Mouse (Mus musculus) kidney, postnatal 4 days (tissue): Measurements from ENCODE around the gene Tram2.
A peak's percentile ranks its signal among the peaks of the same experiment; 100 is the strongest.

Source experiments
- DNase-seq, 2 experiments: peaks; one replicate each; pipeline ENCODE4 v3.0.0; 2021; ENCODE audit warnings: mixed read lengths in 2 of 2

The Tram2 gene

GRCm38 (mm10) chr1:21079217-21079773 is at the start of gene Tram2:
TSS of gene Tram2 (minus strand) at chr1:21079229.
- DNase-seq = peak; percentile 99

DNA sequence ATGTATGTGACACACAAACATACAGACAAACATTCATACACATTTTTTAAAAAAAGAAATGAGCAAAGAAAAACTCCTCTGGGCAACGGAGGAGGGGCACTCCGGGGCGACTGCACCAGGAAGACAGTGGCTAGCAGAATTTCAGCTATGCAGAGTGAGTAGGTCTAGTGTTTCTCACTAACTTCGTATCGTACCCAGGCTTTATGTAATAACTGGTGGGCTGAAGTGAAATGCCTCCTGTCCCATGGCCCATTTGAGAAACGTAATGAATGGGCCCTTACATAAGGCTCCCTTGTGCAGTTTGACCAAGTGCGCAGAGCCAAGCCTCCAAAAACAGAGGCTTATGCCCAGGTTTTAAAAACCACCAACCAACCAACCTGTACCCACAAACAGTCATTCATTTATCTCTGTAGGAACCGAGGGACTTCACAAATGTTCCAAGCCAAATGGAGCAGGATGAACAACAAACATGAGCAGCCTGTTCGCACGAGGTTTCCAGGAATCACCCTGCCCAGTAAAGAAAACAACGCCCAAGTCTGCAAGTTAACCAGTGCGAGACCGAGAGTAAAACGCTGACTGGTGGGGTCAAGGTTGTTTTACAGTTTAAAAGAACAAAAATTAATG is 45.8 kb upstream of the Tram2 start:
- DNase-seq = peak in 1 of 2 experiments; percentile 23

DNA sequence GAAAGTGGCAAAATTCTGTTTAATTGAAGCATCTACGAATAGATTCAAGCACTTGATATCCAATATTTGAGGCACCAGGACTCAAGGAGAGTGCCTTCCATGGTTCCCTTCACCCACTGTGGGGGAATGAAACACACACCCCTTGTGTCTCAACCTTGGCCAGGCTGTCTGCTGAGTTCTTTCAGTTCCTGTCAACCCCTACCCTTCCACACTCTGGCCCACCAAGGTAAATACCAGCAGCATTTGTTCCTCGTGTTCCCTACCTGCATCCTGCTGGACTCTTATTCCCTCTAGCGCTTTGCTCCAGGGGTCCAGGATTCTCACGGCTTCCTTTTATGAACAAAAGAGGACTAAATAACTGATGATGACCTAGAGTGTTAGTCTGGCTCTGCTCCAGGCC is 24.8 kb upstream of the Tram2 start:
- no peak for DNase-seq

DNA sequence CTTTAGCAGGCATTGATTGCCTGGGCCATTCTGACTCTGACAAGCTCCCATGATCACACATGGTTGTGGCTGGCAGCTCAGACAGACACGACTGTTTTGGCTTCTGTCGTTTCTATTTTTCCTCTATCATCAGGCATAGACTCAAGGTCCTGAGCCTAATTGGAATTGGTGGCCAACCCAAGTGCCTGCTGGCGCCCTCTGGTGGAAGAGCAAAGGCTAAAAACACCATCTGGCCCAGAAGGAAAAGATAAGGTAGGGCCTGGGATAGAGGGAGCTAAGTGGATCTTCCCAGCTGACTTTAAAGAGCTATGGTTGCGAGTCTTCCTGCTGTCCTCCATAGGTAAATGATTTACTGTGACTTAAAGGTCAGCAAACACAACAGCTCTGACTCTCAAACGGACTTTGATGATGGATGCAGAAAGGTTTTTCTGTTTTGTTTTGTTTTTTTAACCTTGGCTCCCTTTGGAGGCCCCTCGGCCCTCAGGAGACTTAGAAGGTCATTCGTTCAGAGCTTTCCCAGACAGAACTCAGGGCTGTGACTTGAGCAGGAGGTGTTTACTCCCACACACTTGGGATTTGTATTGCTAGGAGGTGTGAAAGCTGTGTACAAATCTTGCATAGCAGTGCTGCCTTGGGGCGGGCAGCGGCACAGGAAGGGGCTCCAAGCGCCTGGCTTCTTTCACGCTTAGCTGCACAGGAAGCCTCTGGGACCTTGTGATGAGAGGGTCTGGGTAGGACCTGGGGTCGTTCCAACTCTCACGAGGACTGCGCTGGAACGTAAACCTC is 22.4 kb upstream of the Tram2 start:
- peak; percentile 77 to 80 for DNase-seq

DNA sequence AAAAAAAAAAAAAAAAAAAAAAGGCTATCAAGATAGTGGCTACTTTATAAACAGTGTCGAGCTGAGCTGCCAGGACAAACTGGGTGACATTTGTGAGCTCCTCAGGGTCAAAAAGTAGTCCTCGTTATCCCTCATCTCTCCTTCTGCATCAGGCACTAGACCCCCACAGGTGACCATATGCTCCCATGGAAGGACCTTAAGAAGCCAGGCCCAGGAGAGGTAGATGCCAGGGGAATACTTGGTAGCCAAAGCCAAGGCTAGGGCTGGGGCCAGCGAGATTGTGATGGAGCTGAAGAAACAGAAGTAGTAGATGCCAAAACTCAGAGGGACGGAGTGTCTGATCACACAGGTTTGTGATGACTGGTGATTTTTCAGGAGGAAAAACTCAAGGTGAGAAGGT is 21.7 kb upstream of the Tram2 start:
- DNase-seq = no peak

DNA sequence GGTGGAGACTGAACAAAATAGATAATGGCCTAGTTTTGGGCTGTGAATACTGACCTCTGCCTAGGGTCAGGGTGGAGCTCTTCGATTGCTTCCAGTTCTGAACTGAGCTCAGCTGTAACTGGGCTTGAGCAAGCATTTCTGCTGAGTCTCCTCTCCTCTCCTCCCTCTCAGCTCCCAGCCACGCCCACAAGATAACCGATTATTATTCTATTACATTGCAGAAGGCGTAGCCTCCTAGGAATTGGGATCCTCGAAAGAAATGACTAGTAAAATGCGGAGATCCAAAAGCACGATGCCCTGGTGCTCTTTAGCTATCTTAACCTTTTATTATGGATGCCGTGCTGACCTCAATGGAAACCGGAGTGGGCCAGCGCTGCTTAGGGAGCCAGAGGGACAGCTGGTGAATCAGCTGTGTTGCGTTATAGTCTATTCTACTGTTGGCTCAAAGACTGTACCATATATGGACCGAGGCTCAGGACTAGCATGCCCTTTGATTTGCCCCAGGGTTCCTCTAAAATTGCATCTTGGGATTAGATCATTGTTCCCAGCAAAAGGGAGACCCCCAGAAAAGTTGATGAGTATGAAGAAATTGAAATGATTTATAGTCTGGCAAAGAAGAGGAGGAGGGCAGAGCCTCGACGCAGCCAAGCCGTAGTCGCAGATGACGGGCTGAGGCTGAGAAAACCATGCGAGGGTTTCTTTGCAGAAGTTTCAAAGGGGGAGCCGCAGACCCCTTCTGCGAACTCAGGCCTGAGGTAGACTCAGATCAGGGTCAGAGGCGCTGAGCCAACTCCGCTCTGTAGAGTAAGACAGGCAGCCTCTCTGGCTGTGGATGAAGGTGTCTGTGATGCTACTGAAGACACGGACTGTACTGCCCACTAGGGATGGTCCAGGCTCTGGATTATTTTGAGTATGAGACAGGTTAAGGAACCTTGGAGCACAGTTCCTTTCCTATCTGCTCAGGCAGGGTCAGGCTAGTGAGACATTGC is 18.3 kb upstream of the Tram2 start:
- no peak for DNase-seq

DNA sequence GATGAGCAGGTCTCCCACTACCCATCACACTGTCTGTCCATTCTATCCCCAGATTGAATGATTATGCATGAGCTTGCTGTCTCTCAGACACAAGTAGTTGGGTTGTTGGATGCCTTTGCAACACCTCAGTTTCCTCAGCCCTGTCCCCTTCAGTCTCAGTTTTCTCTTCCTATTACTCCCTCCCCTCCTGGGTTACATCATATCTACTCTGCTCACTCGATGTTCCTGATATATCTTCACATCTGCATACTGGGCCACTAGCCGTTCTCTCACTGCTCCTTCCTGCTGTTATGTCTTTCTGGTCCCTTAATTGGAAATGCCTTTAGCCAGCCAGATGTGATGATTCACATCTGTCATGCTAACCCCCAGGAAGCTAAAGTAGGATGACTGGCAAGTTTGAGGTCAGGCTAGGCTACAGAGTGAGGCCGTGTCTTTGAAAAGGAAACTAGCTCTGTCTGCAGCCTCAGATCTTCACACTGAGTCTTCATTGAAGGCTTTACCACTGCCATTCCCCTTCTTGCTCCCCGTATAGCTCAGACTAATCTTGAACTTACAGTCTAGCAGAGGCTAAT is 15.7 kb upstream of the Tram2 start:
- no peak for DNase-seq

GRCm38 (mm10) chr1:21089661-21090117 is 10.7 kb upstream of the Tram2 start:
- DNase-seq = peak; percentile 41 to 64

DNA sequence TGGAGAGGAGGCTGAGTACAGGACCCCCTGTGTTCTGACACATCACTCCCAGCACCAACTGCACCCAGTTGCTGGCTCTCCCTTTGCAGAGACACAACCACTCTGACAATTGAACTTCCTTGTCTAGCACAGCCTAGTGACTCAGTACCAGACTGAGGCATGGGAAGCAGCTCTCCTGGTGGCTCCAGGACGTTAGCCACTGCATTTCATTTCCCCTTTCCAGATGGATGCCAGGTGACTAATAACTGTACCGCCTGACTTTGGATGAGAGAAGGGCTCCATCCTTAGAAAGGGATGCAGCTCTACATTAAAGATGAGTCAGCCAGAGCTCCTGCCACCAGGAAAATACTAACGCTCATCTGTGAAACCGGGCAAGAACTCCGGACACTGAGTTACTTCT is 7.3 kb upstream of the Tram2 start:
- no peak for DNase-seq

GRCm38 (mm10) chr1:21084661-21085060 is 5.6 kb upstream of the Tram2 start:
- no peak for DNase-seq

DNA sequence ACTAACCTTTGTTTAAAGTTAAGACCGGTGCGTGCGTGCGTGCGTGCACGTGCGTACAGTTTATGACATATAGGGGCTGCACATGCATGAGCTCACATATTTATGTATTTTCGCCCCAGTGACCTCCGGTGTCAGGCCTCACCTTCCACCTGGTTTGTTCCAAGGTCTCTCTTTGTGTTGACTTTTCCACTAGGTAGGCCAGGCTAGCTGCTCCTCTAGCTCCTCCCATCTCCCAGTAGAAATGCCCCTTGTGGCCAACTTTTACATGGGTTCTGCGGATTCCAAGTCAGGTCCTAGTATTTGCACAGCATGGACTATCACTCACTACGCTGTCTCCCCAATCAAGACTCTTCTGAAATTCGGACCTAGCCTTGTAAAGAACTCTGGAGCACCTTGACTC is 1.3 kb upstream of the Tram2 start:
- peak in 1 of 2 experiments; percentile 16 for DNase-seq

DNA sequence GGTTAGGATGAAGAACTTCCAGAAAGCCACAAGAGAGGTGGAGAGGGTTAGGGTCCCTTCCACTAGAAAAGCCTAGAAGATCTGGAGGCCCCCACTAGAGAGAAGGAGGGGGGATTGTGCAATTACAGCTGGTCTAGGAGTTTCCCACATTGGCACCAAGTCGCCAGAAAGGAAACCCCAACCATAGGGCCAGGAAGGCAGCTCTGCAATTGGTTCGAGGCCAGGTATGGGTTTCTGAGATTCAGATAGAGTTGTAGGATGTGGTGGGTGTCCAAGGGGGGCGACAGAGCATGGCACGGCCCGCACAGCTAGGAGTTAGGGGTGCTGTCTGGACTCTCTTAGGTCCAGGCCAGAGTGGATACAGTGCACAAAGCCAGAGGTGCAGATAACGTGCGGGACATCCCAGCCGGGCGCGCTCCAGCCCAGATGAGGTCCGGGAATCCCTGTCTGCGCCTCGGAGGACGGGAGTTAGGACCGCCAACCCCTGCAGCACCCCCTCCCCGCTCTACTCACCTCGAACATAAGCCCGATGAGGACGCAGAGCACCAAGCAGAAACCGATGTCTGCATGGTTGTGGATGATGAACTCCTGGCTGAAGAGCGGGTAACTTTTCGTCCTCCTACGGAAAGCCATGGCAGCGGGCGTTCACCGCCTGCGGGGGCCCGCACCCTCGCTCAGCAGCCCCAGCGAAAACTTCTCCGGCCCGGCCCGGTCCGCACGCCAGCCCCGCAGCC is 381 bp downstream of the Tram2 start:
- no peak for DNase-seq

- DNase-seq = peak in 1 of 2 experiments; percentile 33
Observed at GRCm38 (mm10) chr1:21077619-21078018, 1.4 kb downstream of the Tram2 start.

DNA sequence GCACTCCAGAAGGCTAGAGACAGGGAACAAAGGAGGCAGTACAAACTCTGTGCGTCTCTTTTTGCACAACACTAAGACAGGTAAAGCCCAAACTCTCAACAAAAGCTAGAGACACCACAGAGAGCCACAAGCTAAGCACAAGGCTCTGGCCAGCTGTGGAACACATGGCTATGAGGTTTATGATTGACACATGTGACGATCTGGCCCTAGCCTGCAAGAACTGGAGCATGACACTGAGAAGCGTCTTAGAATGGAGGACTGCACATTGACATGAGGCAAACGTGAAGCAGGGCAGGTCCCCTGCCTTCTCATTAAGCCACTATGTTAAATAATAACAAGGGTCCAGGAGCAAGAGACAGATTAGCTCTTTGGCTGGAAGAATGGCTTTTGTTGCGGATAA is 1.8 kb downstream of the Tram2 start:
- DNase-seq = peak; percentile 36 to 55

DNA sequence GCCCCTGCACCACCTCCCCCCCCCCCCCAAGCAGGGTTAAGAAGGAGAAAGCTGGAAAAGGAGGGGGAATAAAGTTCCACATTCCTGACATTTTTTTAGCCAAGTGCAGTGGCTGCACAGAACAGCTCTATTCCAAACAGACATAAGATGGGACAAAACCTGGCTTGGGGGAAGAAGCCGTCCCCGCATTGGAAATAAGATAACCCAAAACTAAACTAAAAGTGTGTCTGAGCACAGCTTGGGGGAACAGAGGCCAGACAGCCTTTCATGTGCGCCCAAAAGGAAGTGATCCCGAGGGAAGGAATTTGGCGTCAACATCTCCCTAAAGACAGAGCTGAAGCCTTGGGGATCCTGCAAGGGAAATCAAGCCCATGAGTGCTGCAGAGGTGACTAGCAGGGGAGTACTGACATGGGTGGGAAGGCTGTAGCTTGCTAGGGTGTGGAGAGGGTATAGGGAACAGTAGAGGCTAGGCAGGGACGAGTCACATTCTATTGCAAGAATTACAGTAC is 3.0 kb downstream of the Tram2 start:
- DNase-seq = peak in 1 of 2 experiments; percentile 39

- DNase-seq = peak; percentile 53 to 74
Observed at GRCm38 (mm10) chr1:21074231-21074630, 4.8 kb downstream of the Tram2 start.

DNA sequence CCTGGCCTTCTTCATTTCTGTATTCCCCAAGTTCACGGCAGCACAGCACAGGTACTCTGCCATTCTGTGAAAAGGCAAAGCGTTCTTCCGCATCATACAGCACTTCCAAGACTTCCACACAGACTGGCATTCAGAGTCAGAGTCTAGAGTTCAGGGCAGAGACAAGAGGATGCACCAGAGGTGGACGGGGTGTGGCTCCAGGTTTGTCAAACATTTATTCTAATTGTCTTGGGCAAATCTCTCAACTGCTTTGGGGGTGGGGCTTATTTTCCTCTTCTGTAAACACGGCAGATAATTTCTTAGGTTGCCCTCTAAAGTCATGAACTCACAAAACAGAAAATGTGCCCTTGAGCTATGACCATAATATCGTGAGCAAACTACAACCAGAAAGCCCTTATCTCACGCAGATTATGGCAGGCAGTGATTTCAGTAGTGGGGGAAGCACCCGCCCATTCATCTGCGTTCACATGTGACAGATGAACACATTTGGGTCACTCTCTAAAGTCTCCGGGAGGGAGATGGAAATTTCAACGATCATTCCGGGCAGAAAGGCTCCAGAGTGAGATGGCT is 6.1 kb downstream of the Tram2 start:
- DNase-seq = no peak

GRCm38 (mm10) chr1:21070658-21071057 is 8.4 kb downstream of the Tram2 start:
- peak in 1 of 2 experiments; percentile 59 for DNase-seq

DNA sequence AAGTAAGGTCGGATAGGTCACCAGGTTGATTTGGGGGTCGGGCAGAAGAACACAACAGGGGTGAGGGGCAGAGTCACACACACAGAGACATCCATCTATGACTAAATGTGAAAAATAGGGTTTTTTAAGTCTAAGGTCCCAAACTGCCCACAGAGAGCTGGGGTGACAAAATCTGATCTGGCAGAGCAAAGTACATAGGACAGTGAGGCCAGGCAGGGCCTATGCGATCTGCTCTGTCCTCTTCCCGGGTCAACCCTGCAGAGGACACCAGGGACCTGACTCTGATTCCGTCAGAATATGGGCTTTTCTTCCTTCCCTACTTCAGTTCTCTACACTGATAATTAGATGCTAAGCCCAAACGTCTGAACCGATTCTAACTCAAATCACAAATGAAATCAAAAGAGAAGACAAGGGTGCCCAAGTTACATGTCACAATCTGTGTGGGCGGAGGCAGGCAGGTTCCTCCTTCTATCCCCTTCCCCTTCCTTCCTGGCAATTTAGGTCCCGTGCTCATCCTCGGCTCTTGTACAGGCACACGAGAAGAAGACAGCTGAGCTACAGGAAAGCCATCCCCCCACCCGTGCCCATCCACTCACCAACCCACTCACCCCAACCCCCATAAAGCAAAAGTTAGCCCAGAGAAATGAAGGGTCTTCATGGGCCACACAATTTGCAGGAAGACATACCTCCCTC is 9.1 kb downstream of the Tram2 start:
- no peak for DNase-seq

DNA sequence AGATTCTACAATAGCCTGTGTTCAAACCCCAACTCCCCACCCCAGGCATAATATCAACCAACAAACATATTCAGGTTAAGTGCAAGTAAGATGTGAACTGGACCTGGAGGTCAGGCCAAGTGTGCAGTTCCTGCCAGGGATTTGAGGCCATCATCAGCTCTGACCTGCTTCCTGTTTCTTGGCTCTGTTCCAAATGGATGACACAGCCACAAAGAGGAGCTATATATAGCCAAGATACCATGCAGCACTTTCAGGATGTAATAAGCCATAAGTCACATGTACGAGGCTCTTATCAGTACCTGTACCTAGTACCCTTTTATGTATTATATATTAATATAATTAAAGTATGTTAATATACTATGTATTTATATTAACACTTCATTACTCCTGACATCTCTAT is 10.5 kb downstream of the Tram2 start:
- no peak for DNase-seq
